Mouse (Mus musculus) midbrain, embryonic 14.5 days (tissue): ENCODE data around the gene Pygo2. TPM values are rescaled to one million over a fixed set of nuclear protein-coding genes. Genes with fewer than 3 reads are reported as not detected.

Experiments used
- ATAC-seq: fragments of 200-750 bp; cut with Nextera tagmentation; 2 replicates; pipeline ENCODE4 v1.8.0; 2017; ENCODE audit warnings: moderate number of reproducible peaks, moderate library complexity; ENCODE audit not compliant: low FRiP score, low TSS enrichment
- DNase-seq: peaks from one replicate; pipeline ENCODE4 v3.0.0-alpha.2; 2015
- H3K27ac ChIP-seq: fragments of 300-500 bp; sonication (generic); replicated peaks from 2 replicates; pipeline ENCODE4 v1.5.1; 2014; ENCODE audit warnings: mild to moderate bottlenecking, low read depth, low read length, moderate library complexity
- H3K27me3 ChIP-seq: fragments of 300-500 bp; sonication (generic); 2 replicates; pipeline ENCODE4 v1.6.1; 2014; ENCODE audit warnings: low read length, control low read depth, mixed read lengths; ENCODE audit not compliant: control insufficient read depth, insufficient read depth
- H3K36me3 ChIP-seq: fragments of 300-500 bp; sonication (generic); 2 replicates; pipeline ENCODE4 v1.6.1; 2014; ENCODE audit warnings: low read length, control low read depth; ENCODE audit not compliant: control insufficient read depth, insufficient read depth
- H3K4me1 ChIP-seq: fragments of 300-500 bp; sonication (generic); 2 replicates; pipeline ENCODE4 v1.6.1; 2014; ENCODE audit warnings: mild to moderate bottlenecking, antibody characterized with exemption, low read length, control low read depth; ENCODE audit not compliant: control insufficient read depth, insufficient read depth
- H3K4me2 ChIP-seq: fragments of 300-500 bp; sonication (generic); 2 replicates; pipeline ENCODE4 v1.6.1; 2014; ENCODE audit warnings: mild to moderate bottlenecking, low read length, moderate library complexity
- H3K4me3 ChIP-seq: fragments of 300-500 bp; sonication (generic); replicated peaks from 2 replicates; pipeline ENCODE4 v1.5.1; 2014; ENCODE audit warnings: low read depth, low read length
- H3K9ac ChIP-seq: fragments of 300-500 bp; sonication (generic); replicated peaks from 2 replicates; pipeline ENCODE4 v1.6.1; 2014; ENCODE audit warnings: mild to moderate bottlenecking, low read length, moderate library complexity
- H3K9me3 ChIP-seq: fragments of 300-500 bp; sonication (generic); 2 replicates; pipeline ENCODE4 v1.6.1; 2016; ENCODE audit warnings: low read length, control low read depth, mixed read lengths; ENCODE audit not compliant: control insufficient read depth
- WGBS: fragments of 180-500 bp; shearing (Covaris S2); extraction: QIAGEN DNeasy Blood & Tissue Kit; methylation state at CpG from one replicate; pipeline ENCODE4 v1.1.7; 2014; 5-methylcytosine and 5-hydroxymethylcytosine counted together
- polyA plus RNA-seq: library from polyadenylated mRNA; unstranded; fragments of >200 nt; fragmentation: Nextera tagmentation; extraction: Ambion mirVana; gene quantifications from 2 replicates; pipeline ENCODE4 v1.2.1, GENCODE M21; 2014

Pygo2 gene
- polyA plus RNA-seq, 1 experiment from 2014 or later = 50.6 TPM

- no peak overlapping the region for H3K27ac ChIP-seq
- no peaks in the 10 kb centered on the region for H3K36me3 ChIP-seq
- H3K4me1 ChIP-seq = no peaks in the 10 kb centered on the region
- H3K4me3 ChIP-seq = no peak overlapping the region
- 43% methylated on average over 2 of the region's 2 CpGs for WGBS
- no peaks in the 10 kb centered on the region for H3K27me3 ChIP-seq
- H3K9ac ChIP-seq = no peak overlapping the region
- ATAC-seq (no peak), DNase-seq (no peak)
- H3K4me2 ChIP-seq = no peak overlapping the region
- no peaks in the 10 kb centered on the region for H3K9me3 ChIP-seq
Measured at GRCm38 (mm10) chr3:89481488-89481887, 51.5 kb downstream of the Pygo2 start.

GRCm38 (mm10) chr3:89482249-89482648 is 52.2 kb downstream of the Pygo2 start:
- Histone ChIP-seq H3K4me2 (no peak overlapping the region), H3K4me1 (no peaks in the 10 kb centered on the region), H3K36me3 (no peaks in the 10 kb centered on the region), H3K9ac (no peak overlapping the region), H3K9me3 (no peaks in the 10 kb centered on the region), H3K4me3 (no peak overlapping the region), H3K27me3 (no peaks in the 10 kb centered on the region), H3K27ac (no peak overlapping the region)
- ATAC-seq = no peak
- no peak for DNase-seq
- 92% methylated on average over 5 of the region's 5 CpGs for WGBS

Other genes starting within 250 kb of the Pygo2 start
- gene Fam189b, start 247.1 kb upstream of the Pygo2 start, polyA plus RNA-seq = 25.0 and 25.3 TPM in 2 replicates
- gene Gba, start 227.3 kb upstream of the Pygo2 start, polyA plus RNA-seq = 42.0 and 47.8 TPM in 2 replicates
- gene Thbs3, start 215.0 kb upstream of the Pygo2 start, polyA plus RNA-seq = 46.0 and 47.6 TPM in 2 replicates
- 144 and 151 TPM in 2 replicates for gene Mtx1, start 203.1 kb upstream of the Pygo2 start, polyA plus RNA-seq
- gene Muc1, start 201.2 kb upstream of the Pygo2 start, polyA plus RNA-seq = 2.1 and 2.4 TPM in 2 replicates
- gene Krtcap2, start 184.2 kb upstream of the Pygo2 start, polyA plus RNA-seq = 199 and 237 TPM in 2 replicates
- gene Trim46, start 183.9 kb upstream of the Pygo2 start, polyA plus RNA-seq = 63.4 and 71.8 TPM in 2 replicates
- gene Dpm3, start 170.9 kb upstream of the Pygo2 start, polyA plus RNA-seq = 71.6 and 84.1 TPM in 2 replicates
- 35.3 and 38.1 TPM in 2 replicates for gene Slc50a1, start 159.6 kb upstream of the Pygo2 start, polyA plus RNA-seq
- 5.2 and 8.7 TPM in 2 replicates for gene Efna1, start 149.1 kb upstream of the Pygo2 start, polyA plus RNA-seq
- gene Efna3, start 107.2 kb upstream of the Pygo2 start, polyA plus RNA-seq = 31.1 and 43.4 TPM in 2 replicates
- gene Efna4, start 92.2 kb upstream of the Pygo2 start, polyA plus RNA-seq = 5.6 and 5.9 TPM in 2 replicates
- gene Adam15, start 80.2 kb upstream of the Pygo2 start, polyA plus RNA-seq = 32.2 and 36.2 TPM in 2 replicates
- 0.14 and 0.36 TPM in 2 replicates for gene Dcst2, start 68.2 kb upstream of the Pygo2 start, polyA plus RNA-seq
- gene Dcst1, start 65.0 kb upstream of the Pygo2 start, polyA plus RNA-seq = 0.54 and 0.55 TPM in 2 replicates
- 0.42 and 0.47 TPM in 2 replicates for gene Zbtb7b, start 35.4 kb upstream of the Pygo2 start, polyA plus RNA-seq
- gene Lenep, start 27.4 kb upstream of the Pygo2 start, polyA plus RNA-seq = 0.53 TPM in 1 of 2 replicates, not detected in the other
- gene Flad1, start 18.3 kb upstream of the Pygo2 start, polyA plus RNA-seq = 34.8 and 34.9 TPM in 2 replicates
- 103 and 115 TPM in 2 replicates for gene Cks1b, start 11.8 kb upstream of the Pygo2 start, polyA plus RNA-seq
- gene Shc1, start 11.8 kb upstream of the Pygo2 start, polyA plus RNA-seq = 5.9 and 10.2 TPM in 2 replicates
- 7.6 and 9.7 TPM in 2 replicates for gene Pbxip1, start 6.5 kb downstream of the Pygo2 start, polyA plus RNA-seq
- 106 and 132 TPM in 2 replicates for gene Pmvk, start 24.3 kb downstream of the Pygo2 start, polyA plus RNA-seq
- gene Kcnn3, start 90.0 kb downstream of the Pygo2 start, polyA plus RNA-seq = 5.3 and 6.4 TPM in 2 replicates